Mouse (Mus musculus): ENCODE data around the gene Lin7c. TPM values are rescaled to one million over a fixed set of nuclear protein-coding genes. Genes with fewer than 3 reads are reported as not detected.

Lin7c gene
- polyA plus RNA-seq, 2 experiments: 20.5 to 53.4 TPM

GRCm38 (mm10) chr2:109946426-109946825 lies 55.8 kb downstream of the Lin7c start:
- H3K4me3 ChIP-seq (replicated peaks; ENCODE audit: low read length): no peak overlapping the region
- peaks cover 2% of the 10 kb centered on the region; the same call in 1 of the 2 replicates for H3K36me3 ChIP-seq (ENCODE audit: control insufficient read depth, insufficient read depth, low read length)
- H3K9ac ChIP-seq (ENCODE audit: low read depth, low read length, severe bottlenecking): no peak overlapping the region
- DNase-seq (ENCODE audit: low spot score) (no peak), ATAC-seq (ENCODE audit: low FRiP score, low read depth) (no peak)
- no peak overlapping the region for H3K4me2 ChIP-seq (replicated peaks; ENCODE audit: low read depth, low read length, severe bottlenecking)
- H3K4me1 ChIP-seq (ENCODE audit: control insufficient read depth, insufficient read depth, low read length): peaks cover 16% of the 10 kb centered on the region
- WGBS: 89% methylated on average over 6 of the region's 6 CpGs
- no peak for TF ChIP-seq POLR2A (IDR thresholded peaks at IDR 0.05; ENCODE audit: borderline replicate concordance, extremely low read depth, insufficient read depth, insufficient read length)
- no peak overlapping the region for H3K27ac ChIP-seq (replicated peaks; ENCODE audit: low read depth, low read length)
- no peaks in the 10 kb centered on the region for H3K9me3 ChIP-seq (ENCODE audit: control insufficient read depth, low read length)
- no peaks in the 10 kb centered on the region for H3K27me3 ChIP-seq (ENCODE audit: control insufficient read depth, insufficient read depth, low read length)

DNA sequence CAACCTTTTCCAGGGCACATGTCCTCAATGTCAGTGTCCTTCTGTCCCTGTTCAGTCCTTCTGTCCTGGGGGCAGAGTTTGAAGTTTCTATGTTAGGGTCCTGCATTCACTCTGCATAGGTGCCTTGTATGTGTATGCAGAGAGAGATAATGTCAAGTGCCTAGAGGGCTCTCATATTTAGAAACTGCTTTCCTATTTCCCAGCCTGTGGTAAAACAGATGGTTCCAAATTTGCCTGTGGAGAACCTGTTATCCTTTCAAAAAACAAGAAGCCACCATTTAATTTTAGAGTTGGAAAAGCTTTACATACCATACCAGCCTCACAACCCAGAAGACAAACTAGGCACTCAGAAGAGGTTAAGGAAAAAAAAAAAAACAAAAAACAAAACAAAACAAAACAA lies 58.9 kb downstream of the Lin7c start:
- Histone ChIP-seq H3K9ac (ENCODE audit: low read depth, low read length, severe bottlenecking) (no peak overlapping the region), H3K27me3 (ENCODE audit: control insufficient read depth, insufficient read depth, low read length) (no peaks in the 10 kb centered on the region), H3K9me3 (ENCODE audit: control insufficient read depth, low read length) (no peaks in the 10 kb centered on the region), H3K36me3 (ENCODE audit: control insufficient read depth, insufficient read depth, low read length) (peaks cover 2% of the 10 kb centered on the region; the same call in 1 of the 2 replicates), H3K4me1 (ENCODE audit: control insufficient read depth, insufficient read depth, low read length) (peaks cover 9% of the 10 kb centered on the region), H3K4me3 (replicated peaks; ENCODE audit: low read length) (no peak overlapping the region), H3K4me2 (replicated peaks; ENCODE audit: low read depth, low read length, severe bottlenecking) (no peak overlapping the region), H3K27ac (replicated peaks; ENCODE audit: low read depth, low read length) (no peak overlapping the region)
- no peak for DNase-seq (ENCODE audit: low spot score)
- TF ChIP-seq POLR2A (IDR thresholded peaks at IDR 0.05; ENCODE audit: borderline replicate concordance, extremely low read depth, insufficient read depth, insufficient read length): no peak
- no peak for ATAC-seq (ENCODE audit: low FRiP score, low read depth)

DNA sequence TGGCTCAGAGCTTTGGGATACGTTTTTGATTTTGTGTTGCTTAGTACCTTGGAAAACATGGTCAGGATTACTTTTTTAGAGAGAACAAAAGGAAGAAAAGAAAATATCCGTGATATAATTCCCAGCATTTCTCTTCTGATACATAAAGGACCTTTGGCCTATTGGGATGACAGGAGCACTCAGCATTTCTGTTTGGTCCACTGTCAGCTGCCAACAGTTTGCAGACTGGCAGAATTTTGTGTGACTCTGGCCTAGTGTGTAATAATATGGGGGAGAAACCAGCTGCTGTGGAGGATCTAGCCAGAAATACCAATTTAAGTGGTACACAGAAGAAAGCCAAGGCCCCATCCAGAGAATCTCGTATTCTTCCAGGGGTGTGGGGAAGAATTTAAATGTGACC lies 59.7 kb downstream of the Lin7c start:
- peaks cover 6% of the 10 kb centered on the region for H3K4me1 ChIP-seq (ENCODE audit: control insufficient read depth, insufficient read depth, low read length)
- no peak for TF ChIP-seq POLR2A (IDR thresholded peaks at IDR 0.05; ENCODE audit: borderline replicate concordance, extremely low read depth, insufficient read depth, insufficient read length)
- peaks cover 2% of the 10 kb centered on the region; the same call in 1 of the 2 replicates for H3K36me3 ChIP-seq (ENCODE audit: control insufficient read depth, insufficient read depth, low read length)
- 61% methylated on average over 3 of the region's 3 CpGs for WGBS
- DNase-seq (ENCODE audit: low spot score) (no peak), ATAC-seq (ENCODE audit: low FRiP score, low read depth) (no peak)
- no peak overlapping the region for H3K4me2 ChIP-seq (replicated peaks; ENCODE audit: low read depth, low read length, severe bottlenecking)
- H3K9ac ChIP-seq (ENCODE audit: low read depth, low read length, severe bottlenecking): no peak overlapping the region
- no peaks in the 10 kb centered on the region for H3K9me3 ChIP-seq (ENCODE audit: control insufficient read depth, low read length)
- no peaks in the 10 kb centered on the region for H3K27me3 ChIP-seq (ENCODE audit: control insufficient read depth, insufficient read depth, low read length)
- H3K4me3 ChIP-seq (replicated peaks; ENCODE audit: low read length): no peak overlapping the region
- no peak overlapping the region for H3K27ac ChIP-seq (replicated peaks; ENCODE audit: low read depth, low read length)

Other genes starting within 250 kb of the Lin7c start
- gene Bdnf, start 216.2 kb upstream of the Lin7c start, polyA plus RNA-seq (2012; rRNA removed): 1.1 and 1.3 TPM in 2 replicates
- 2.5 and 2.7 TPM in 2 replicates for gene Bdnf, start 216.2 kb upstream of the Lin7c start, polyA plus RNA-seq (2014; fragmentation: Nextera tagmentation; extraction: Ambion mirVana)
- gene Lgr4, start 26.8 kb downstream of the Lin7c start, polyA plus RNA-seq (2012; rRNA removed): 32.3 and 41.2 TPM in 2 replicates
- gene Lgr4, start 26.8 kb downstream of the Lin7c start, polyA plus RNA-seq (2014; fragmentation: Nextera tagmentation; extraction: Ambion mirVana): 27.8 and 31.9 TPM in 2 replicates
- 33.7 and 37.3 TPM in 2 replicates for gene Ccdc34, start 127.0 kb downstream of the Lin7c start, polyA plus RNA-seq (2012; rRNA removed)
- gene Ccdc34, start 127.0 kb downstream of the Lin7c start, polyA plus RNA-seq (2014; fragmentation: Nextera tagmentation; extraction: Ambion mirVana): 36.1 and 42.2 TPM in 2 replicates